Mouse (Mus musculus) central nervous system, embryonic 18 days (tissue): Measurements from ENCODE around the gene Olfr1423. TPM values are rescaled to one million over a fixed set of nuclear protein-coding genes. Genes with fewer than 3 reads are reported as not detected.

ENCODE experiments used
- polyA plus RNA-seq: library from polyadenylated mRNA; depleted of rRNA; stranded (reverse); fragments of >200 nt; gene quantifications from 2 replicates; pipeline ENCODE4 v1.2.3, GENCODE M21; 2012; rRNA removed

Olfr1423 gene
- not detected in 2 replicates for polyA plus RNA-seq

GRCm38 (mm10) chr19:12041217-12041616, at the start of gene Olfr1423:
Gene Olfr1423 (minus strand): TSS chr19:12041317.

DNA sequence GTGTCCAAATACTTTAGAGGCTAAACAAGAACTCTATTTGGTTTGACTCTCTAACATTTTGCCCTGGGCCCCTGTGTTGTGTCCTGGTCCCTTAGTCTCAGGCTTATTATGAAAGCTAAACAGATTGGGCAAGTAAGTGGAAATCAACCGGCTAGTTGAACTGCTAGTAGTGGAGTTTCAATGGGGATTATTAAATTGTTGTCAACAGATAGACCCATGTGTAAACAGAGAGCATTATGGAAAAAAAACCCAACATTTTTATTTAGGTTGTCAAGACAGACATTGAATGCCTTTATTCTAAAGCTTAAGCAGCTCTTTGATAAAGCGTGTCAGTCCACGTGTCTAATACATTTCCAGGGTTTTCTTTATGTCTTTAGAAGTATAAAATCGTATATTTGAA, 36.5 kb upstream of the Olfr1423 start, which contains the start of gene Olfr1425:
Olfr1425 (minus strand) TSS at position 101 of the 400 bp plus-strand sequence.

DNA sequence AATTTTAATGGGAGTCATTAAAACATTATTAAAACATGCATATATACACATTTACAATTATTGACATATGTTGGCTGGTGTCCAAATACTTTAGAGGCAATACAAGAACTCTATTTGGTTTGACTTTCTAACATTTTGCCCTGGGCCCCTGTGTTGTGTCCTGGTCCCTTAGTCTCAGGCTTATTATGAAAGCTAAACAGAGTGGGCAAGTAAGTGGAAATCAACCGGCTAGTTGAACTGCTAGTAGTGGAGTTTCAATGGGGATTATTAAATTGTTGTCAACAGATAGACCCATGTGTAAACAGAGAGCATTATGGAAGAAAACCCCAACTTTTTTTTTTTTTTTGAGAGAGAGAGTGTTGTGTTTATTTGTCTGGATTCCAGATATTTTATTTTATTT, 21.5 kb upstream of the Olfr1423 start, which contains the start of gene Olfr1424:
Olfr1424 (minus strand) TSS at position 101 of the 400 bp plus-strand sequence.

Other genes with a start within 250 kb of the Olfr1423 start
- gene Stx3, start 221.9 kb downstream of the Olfr1423 start, polyA plus RNA-seq = 44.5 and 50.9 TPM in 2 replicates
- gene Olfr1417, start 202.1 kb downstream of the Olfr1423 start, polyA plus RNA-seq = not detected in 2 replicates
- gene Olfr1418, start 180.3 kb downstream of the Olfr1423 start, polyA plus RNA-seq = not detected in 2 replicates
- gene Olfr1419, start 166.2 kb downstream of the Olfr1423 start, polyA plus RNA-seq = 0.04 TPM in 2 replicates
- gene Olfr1420, start 154.8 kb downstream of the Olfr1423 start, polyA plus RNA-seq = not detected in 2 replicates
- gene Patl1, start 128.9 kb downstream of the Olfr1423 start, polyA plus RNA-seq = 26.2 and 28.7 TPM in 2 replicates
- gene Osbp, start 75.4 kb downstream of the Olfr1423 start, polyA plus RNA-seq = 32.1 and 33.5 TPM in 2 replicates
- gene Olfr1424, start 21.4 kb upstream of the Olfr1423 start, polyA plus RNA-seq = 0.14 TPM in 1 of 2 replicates, not detected in the other
- not detected in 2 replicates for gene Olfr1425, start 36.4 kb upstream of the Olfr1423 start, polyA plus RNA-seq
- not detected in 2 replicates for gene Olfr1426, start 50.7 kb upstream of the Olfr1423 start, polyA plus RNA-seq
- not detected in 2 replicates for gene Olfr1427, start 62.0 kb upstream of the Olfr1423 start, polyA plus RNA-seq
- not detected in 2 replicates for gene Olfr1428, start 74.6 kb upstream of the Olfr1423 start, polyA plus RNA-seq
- not detected in 2 replicates for gene Olfr76, start 81.9 kb upstream of the Olfr1423 start, polyA plus RNA-seq
- not detected in 2 replicates for gene Olfr1555-ps1, start 128.8 kb upstream of the Olfr1423 start, polyA plus RNA-seq
- not detected in 2 replicates for gene Olfr1431, start 159.3 kb upstream of the Olfr1423 start, polyA plus RNA-seq
- gene Olfr1432, start 191.3 kb upstream of the Olfr1423 start, polyA plus RNA-seq = not detected in 2 replicates
- not detected in 2 replicates for gene Olfr262, start 200.3 kb upstream of the Olfr1423 start, polyA plus RNA-seq
- gene Olfr235, start 219.7 kb upstream of the Olfr1423 start, polyA plus RNA-seq = not detected in 2 replicates
- not detected in 2 replicates for gene Olfr1434, start 238.5 kb upstream of the Olfr1423 start, polyA plus RNA-seq